Mouse (Mus musculus) C2C12 (cell line): Measurements from ENCODE around the gene Socs4.

Experiments
- CEBPB ChIP-seq: IDR thresholded peaks from one replicate; pipeline ENCODE4 v1.6.1; 2011; ENCODE audit warnings: low read depth, mild to moderate bottlenecking, control low read depth, moderate library complexity
- CTCF ChIP-seq: IDR thresholded peaks from one replicate; pipeline ENCODE4 v1.5.1; 2011; ENCODE audit not compliant: control insufficient read depth, insufficient read depth, insufficient read length
- FOSL1 ChIP-seq: IDR thresholded peaks from one replicate; pipeline ENCODE4 v1.8.0; 2011; ENCODE audit warnings: mild to moderate bottlenecking, low read length; ENCODE audit not compliant: poor library complexity, insufficient read depth, severe bottlenecking
- MAX ChIP-seq: IDR thresholded peaks from one replicate; pipeline ENCODE4 v1.6.1; 2011; ENCODE audit warnings: mild to moderate bottlenecking, control low read depth
- MYOD1 ChIP-seq: IDR thresholded peaks from one replicate; pipeline ENCODE4 v1.6.1; 2011; ENCODE audit warnings: low read depth; ENCODE audit not compliant: control insufficient read depth, insufficient read length
- MYOG ChIP-seq: IDR thresholded peaks from one replicate; pipeline ENCODE4 v1.6.1; 2011; ENCODE audit not compliant: control insufficient read depth, insufficient read length; ENCODE audit errors: extremely low read depth
- USF1 ChIP-seq: IDR thresholded peaks from one replicate; pipeline ENCODE4 v1.6.1; 2011; ENCODE audit warnings: low read depth, mild to moderate bottlenecking, control low read depth, moderate library complexity

GRCm38 (mm10) chr14:47325965-47326761 lies 49.4 kb downstream of the Socs4 start:
- no peak for TF ChIP-seq CTCF
- TF ChIP-seq MYOG = no peak
- TF ChIP-seq MAX = no peak
- TF ChIP-seq MYOD1 = no peak
- TF ChIP-seq USF1 = no peak
- no peak for TF ChIP-seq CEBPB
- TF ChIP-seq FOSL1 = no peak
